Mouse (Mus musculus) liver, embryonic 16.5 days (tissue): ENCODE results near the gene Mast3. TPM values are rescaled to one million over a fixed set of nuclear protein-coding genes. Genes with fewer than 3 reads are reported as not detected.
A peak's percentile ranks its signal among the peaks of the same experiment; 100 is the strongest.

Source experiments
- ATAC-seq: fragments of 200-750 bp; cut with Nextera tagmentation; 2 replicates; pipeline ENCODE4 v1.8.0; 2017; ENCODE audit warnings: low read depth, mild to moderate bottlenecking, moderate number of reproducible peaks, moderate library complexity
- H3K27ac ChIP-seq: fragments of 300-500 bp; sonication (generic); 2 replicates; pipeline ENCODE4 v1.5.1; 2014; ENCODE audit warnings: mild to moderate bottlenecking, low read length
- H3K27me3 ChIP-seq: fragments of 300-500 bp; sonication (generic); 2 replicates; pipeline ENCODE4 v1.6.1; 2014; ENCODE audit warnings: low read depth, low read length, mixed read lengths; ENCODE audit not compliant: control insufficient read depth, insufficient read depth
- H3K36me3 ChIP-seq: fragments of 300-500 bp; sonication (generic); 2 replicates; pipeline ENCODE4 v1.6.1; 2014; ENCODE audit warnings: mild to moderate bottlenecking; ENCODE audit not compliant: control insufficient read depth, insufficient read depth
- H3K4me1 ChIP-seq: fragments of 300-500 bp; sonication (generic); 2 replicates; pipeline ENCODE4 v1.6.1; 2014; ENCODE audit warnings: low read depth, low read length, mixed read lengths; ENCODE audit not compliant: control insufficient read depth
- H3K4me2 ChIP-seq: fragments of 300-500 bp; sonication (generic); 2 replicates; pipeline ENCODE4 v1.6.1; 2014; ENCODE audit warnings: low read depth, low read length, mixed read lengths
- H3K4me3 ChIP-seq: fragments of 300-500 bp; sonication (generic); 2 replicates; pipeline ENCODE4 v1.5.1; 2014; ENCODE audit warnings: low read depth, mild to moderate bottlenecking, low read length
- H3K9ac ChIP-seq: fragments of 300-500 bp; sonication (generic); 2 replicates; pipeline ENCODE4 v1.6.1; 2014; ENCODE audit warnings: low read depth, low read length
- H3K9me3 ChIP-seq: fragments of 300-500 bp; sonication (generic); replicated peaks from 2 replicates; pipeline ENCODE4 v1.6.1; 2016; ENCODE audit warnings: low read length; ENCODE audit not compliant: control insufficient read depth
- WGBS: fragments of 180-500 bp; shearing (Covaris S2); extraction: QIAGEN DNeasy Blood & Tissue Kit; methylation state at CpG from one replicate; pipeline ENCODE4 v1.1.7; 2014; ENCODE audit not compliant: insufficient replicate concordance; 5-methylcytosine and 5-hydroxymethylcytosine counted together
- polyA plus RNA-seq: library from polyadenylated mRNA; unstranded; fragments of >200 nt; fragmentation: Nextera tagmentation; extraction: Ambion mirVana; gene quantifications from 2 replicates; pipeline ENCODE4 v1.2.1, GENCODE M21; 2015

The Mast3 gene
- polyA plus RNA-seq, 1 experiment from 2014 or later, result 9.0 TPM

- WGBS, result 7% methylated on average over 21 of the region's 21 CpGs
- H3K4me1 ChIP-seq, result peaks cover 22% of the 10 kb centered on the region
- peak overlapping the region; percentile 69 for H3K27ac ChIP-seq
- H3K9ac ChIP-seq, result peak overlapping the region; percentile 20; the same call in 1 of the 2 replicates
- H3K4me3 ChIP-seq, result peak overlapping the region; percentile 14; the same call in 1 of the 2 replicates
- peak overlapping the region; percentile 36 for H3K4me2 ChIP-seq
- H3K9me3 ChIP-seq, result no peaks in the 10 kb centered on the region
- no peaks in the 10 kb centered on the region for H3K27me3 ChIP-seq
- ATAC-seq, result no peak
- no peaks in the 10 kb centered on the region; the same call in 1 of the 2 replicates for H3K36me3 ChIP-seq
Observed at GRCm38 (mm10) chr8:70753151-70753550, 51.7 kb downstream of the Mast3 start.

- ATAC-seq, result no peak
- Histone ChIP-seq H3K27me3 (peaks cover 4% of the 10 kb centered on the region), H3K4me1 (peaks cover 22% of the 10 kb centered on the region), H3K27ac (peak overlapping the region; percentile 69), H3K4me2 (no peak overlapping the region), H3K9ac (no peak overlapping the region; the same call in 1 of the 2 replicates), H3K9me3 (no peaks in the 10 kb centered on the region), H3K36me3 (no peaks in the 10 kb centered on the region; the same call in 1 of the 2 replicates), H3K4me3 (no peak overlapping the region)
- WGBS, result 21% methylated on average over 11 of the region's 11 CpGs
Observed at GRCm38 (mm10) chr8:70752000-70752764, 52.7 kb downstream of the Mast3 start.

- Histone ChIP-seq H3K9me3 (no peaks in the 10 kb centered on the region), H3K27ac (no peak overlapping the region), H3K27me3 (peaks cover 22% of the 10 kb centered on the region), H3K4me1 (peaks cover 18% of the 10 kb centered on the region), H3K36me3 (no peaks in the 10 kb centered on the region), H3K4me3 (no peak overlapping the region), H3K9ac (no peak overlapping the region), H3K4me2 (no peak overlapping the region)
- no peak for ATAC-seq
- 67% methylated on average over 13 of the region's 13 CpGs for WGBS
Observed at GRCm38 (mm10) chr8:70750128-70750680, 54.6 kb downstream of the Mast3 start.

GRCm38 (mm10) chr8:70749097-70749674 is 55.7 kb downstream of the Mast3 start:
- Histone ChIP-seq H3K9ac (no peak overlapping the region), H3K27ac (no peak overlapping the region), H3K4me2 (no peak overlapping the region), H3K4me3 (no peak overlapping the region), H3K9me3 (no peaks in the 10 kb centered on the region), H3K36me3 (no peaks in the 10 kb centered on the region), H3K27me3 (peaks cover 32% of the 10 kb centered on the region), H3K4me1 (peaks cover 16% of the 10 kb centered on the region)
- 62% methylated on average over 19 of the region's 19 CpGs for WGBS
- ATAC-seq, result no peak

GRCm38 (mm10) chr8:70748246-70749096 is 56.4 kb downstream of the Mast3 start:
- Histone ChIP-seq H3K36me3 (no peaks in the 10 kb centered on the region), H3K4me1 (peaks cover 11% of the 10 kb centered on the region), H3K9ac (no peak overlapping the region), H3K9me3 (no peaks in the 10 kb centered on the region), H3K27me3 (peaks cover 39% of the 10 kb centered on the region), H3K4me3 (no peak overlapping the region), H3K4me2 (no peak overlapping the region), H3K27ac (no peak overlapping the region)
- no peak for ATAC-seq
- 68% methylated on average over 23 of the region's 23 CpGs for WGBS

GRCm38 (mm10) chr8:70747211-70747890 is 57.5 kb downstream of the Mast3 start:
- WGBS, result 70% methylated on average over 18 of the region's 18 CpGs

GRCm38 (mm10) chr8:70746676-70747075 is 58.2 kb downstream of the Mast3 start:
- 64% methylated on average over 9 of the region's 9 CpGs for WGBS
- H3K9ac ChIP-seq, result no peak overlapping the region
- H3K27me3 ChIP-seq, result peaks cover 56% of the 10 kb centered on the region

More at GRCm38 (mm10) chr8:70747211-70747890, 57.5 kb downstream of the Mast3 start:
- no peaks in the 10 kb centered on the region for H3K36me3 ChIP-seq
- no peak for ATAC-seq
- peaks cover 5% of the 10 kb centered on the region; the same call in 1 of the 2 replicates for H3K4me1 ChIP-seq
- peaks cover 51% of the 10 kb centered on the region for H3K27me3 ChIP-seq
- H3K27ac ChIP-seq, result no peak overlapping the region
- H3K9me3 ChIP-seq, result no peaks in the 10 kb centered on the region
- H3K9ac ChIP-seq, result no peak overlapping the region
- no peak overlapping the region for H3K4me2 ChIP-seq
- H3K4me3 ChIP-seq, result no peak overlapping the region

GRCm38 (mm10) chr8:70745691-70746220 is 59.1 kb downstream of the Mast3 start:
- ATAC-seq, result no peak
- Histone ChIP-seq H3K9me3 (no peaks in the 10 kb centered on the region), H3K36me3 (no peaks in the 10 kb centered on the region), H3K4me3 (no peak overlapping the region), H3K9ac (no peak overlapping the region), H3K4me2 (no peak overlapping the region), H3K4me1 (peaks cover 5% of the 10 kb centered on the region; the same call in 1 of the 2 replicates), H3K27me3 (peaks cover 62% of the 10 kb centered on the region), H3K27ac (no peak overlapping the region)
- whole genome bisulfite sequencing, result 43% methylated on average over 19 of the region's 19 CpGs

More at GRCm38 (mm10) chr8:70746676-70747075, 58.2 kb downstream of the Mast3 start:
- H3K4me1 ChIP-seq, result peaks cover 5% of the 10 kb centered on the region; the same call in 1 of the 2 replicates
- H3K27ac ChIP-seq, result no peak overlapping the region
- no peak overlapping the region for H3K4me2 ChIP-seq
- no peaks in the 10 kb centered on the region for H3K9me3 ChIP-seq
- no peak overlapping the region for H3K4me3 ChIP-seq
- no peaks in the 10 kb centered on the region for H3K36me3 ChIP-seq
- ATAC-seq, result no peak
